Mouse (Mus musculus) gastrocnemius, adult 18-20 months (tissue): ENCODE measurements around the gene Cnot4. TPM values are rescaled to one million over a fixed set of nuclear protein-coding genes. Genes with fewer than 3 reads are reported as not detected.

Experiments used
- DNase-seq: peaks from one replicate; pipeline ENCODE4 v3.0.0; 2021; ENCODE audit warnings: low spot score
- total RNA-seq, 2 experiments: library from RNA; stranded (reverse); gene quantifications; 2 replicates each; pipeline ENCODE4 v1.2.3; 2021

Gene Cnot4
- total RNA-seq, 2 experiments from 2014 or later = 26.7 to 29.4 TPM

DNA sequence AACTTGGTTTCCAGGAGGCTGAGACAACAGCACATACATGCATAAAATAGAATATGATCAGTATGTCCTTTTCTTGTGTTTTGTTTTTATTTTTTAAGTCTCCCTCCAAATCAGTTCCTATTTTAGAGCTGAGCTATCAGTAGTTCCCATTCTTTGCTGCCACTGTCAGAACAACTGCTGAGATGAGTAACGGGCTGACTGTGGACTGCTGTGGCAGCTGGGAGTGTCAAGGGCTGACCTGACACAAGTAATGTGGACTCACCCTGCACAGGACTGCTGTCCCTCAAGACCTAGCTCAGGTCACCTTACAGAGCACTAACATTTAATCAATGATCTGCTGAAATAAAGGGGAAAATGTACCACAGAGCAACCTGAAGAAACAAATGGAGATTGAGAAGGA lies 90.4 kb downstream of the Cnot4 start:
- no peak for DNase-seq

DNA sequence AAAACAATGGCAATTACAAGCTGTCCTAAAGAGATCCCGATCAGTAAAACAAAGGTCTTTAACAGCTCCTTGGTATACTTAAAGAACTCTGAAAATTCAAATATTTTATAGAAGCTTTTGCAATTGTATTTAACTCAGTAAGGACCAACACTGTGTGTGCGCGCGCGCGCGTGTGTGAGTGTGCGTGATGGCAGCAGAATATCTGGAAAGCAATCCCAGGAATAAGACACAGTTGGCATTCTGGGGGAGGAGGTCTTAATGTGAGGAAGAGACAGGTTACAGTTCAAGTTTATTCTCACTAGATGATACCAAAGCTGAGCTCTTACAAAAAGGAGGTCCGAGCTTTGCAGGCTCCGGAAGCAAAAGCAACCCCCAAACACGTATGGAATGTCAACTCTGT lies 100.2 kb downstream of the Cnot4 start:
- no peak for DNase-seq

DNA sequence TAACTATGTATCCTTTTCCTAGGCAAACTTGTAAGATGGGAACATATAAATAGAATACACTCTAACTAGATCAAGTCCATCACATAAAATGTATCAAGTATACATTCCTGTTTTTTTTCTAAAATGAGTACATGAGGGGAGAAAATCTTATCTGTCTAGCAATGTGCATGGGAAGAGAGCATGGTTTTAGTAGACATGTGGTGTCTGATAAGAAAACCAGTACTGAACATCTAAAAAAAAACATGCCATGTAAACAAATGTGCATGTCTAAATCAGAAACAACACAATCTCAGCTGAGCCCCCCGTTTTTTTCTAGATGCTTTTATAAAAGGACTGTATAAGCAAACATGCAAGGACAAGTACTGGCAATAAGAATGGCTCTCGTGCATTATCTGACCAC lies 100.8 kb downstream of the Cnot4 start:
- no peak for DNase-seq

DNA sequence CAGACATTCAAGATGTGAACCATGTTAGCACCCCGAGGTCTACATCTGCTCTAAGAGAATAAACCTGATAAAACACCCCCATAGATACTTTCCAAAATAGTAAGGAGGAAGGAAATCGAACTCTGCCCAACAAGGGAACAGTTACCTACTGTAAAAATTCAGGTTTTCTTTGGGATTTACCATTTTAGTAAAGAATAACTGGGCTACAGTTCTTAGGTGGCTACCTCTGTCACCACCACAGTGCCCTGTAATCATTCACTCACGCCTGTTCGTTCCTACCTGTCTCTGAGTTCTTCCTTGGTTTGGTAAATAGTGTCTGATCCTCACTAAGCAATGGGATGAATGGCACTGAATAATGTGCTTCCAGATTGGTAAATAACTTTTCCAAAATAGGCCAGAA lies 102.7 kb downstream of the Cnot4 start:
- no peak for DNase-seq

DNA sequence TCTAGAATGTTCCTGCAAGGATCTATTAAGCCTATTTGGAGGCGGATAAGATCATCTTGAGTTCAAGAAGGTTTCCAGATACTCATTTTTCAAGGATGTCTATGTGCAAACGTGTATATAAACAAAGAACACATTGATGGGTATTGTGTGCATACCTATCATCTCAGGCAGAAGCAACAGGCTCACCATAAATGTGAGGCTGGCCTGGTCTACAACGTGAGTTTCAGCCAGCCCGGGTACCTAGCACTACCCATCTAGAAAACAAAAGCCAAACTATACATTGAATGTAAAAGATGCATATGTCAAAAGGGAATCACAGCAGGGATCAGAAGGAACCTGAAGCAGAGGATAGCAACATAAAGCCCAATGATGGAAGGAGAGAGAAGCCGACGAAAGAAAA lies 103.3 kb downstream of the Cnot4 start:
- DNase-seq = no peak

DNA sequence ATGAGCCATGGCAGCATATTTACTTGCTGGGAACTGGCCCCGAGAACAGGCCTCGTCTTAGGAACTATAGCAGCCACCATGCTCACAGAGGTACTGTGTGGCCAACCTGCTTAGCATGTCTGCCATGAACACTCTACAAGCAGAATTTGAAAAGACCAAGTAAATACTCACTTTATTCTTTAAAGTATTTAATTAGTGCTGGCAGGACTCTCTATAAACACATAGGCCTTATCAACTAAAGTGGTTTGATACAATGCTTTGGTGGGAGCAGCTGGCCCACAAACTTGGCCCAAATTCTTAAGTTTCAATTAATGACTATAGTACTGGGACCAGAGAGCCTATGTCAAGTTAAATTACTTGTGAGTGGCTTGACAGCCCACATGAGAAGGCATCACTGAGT lies 105.5 kb downstream of the Cnot4 start:
- DNase-seq = no peak

DNA sequence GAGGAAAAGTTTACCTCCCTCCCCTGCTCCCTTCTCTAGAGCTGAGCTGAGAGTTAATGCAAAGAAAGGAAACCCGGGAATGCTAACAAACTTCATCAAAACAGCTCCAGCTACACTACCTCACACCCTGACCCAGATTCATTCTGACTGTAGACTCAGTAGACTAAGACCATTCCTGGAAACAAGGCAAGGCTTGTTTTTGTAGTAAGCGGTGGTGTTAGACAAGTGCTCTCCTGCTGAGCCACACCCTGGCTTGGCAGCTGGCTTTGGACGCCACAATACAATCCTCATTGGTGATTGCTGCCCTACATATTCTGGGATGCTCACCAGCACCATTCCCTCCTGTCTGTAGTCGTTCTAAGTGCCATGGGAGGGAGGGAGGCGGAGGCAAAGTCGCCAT lies 106.3 kb downstream of the Cnot4 start:
- DNase-seq = peak; percentile 3

DNA sequence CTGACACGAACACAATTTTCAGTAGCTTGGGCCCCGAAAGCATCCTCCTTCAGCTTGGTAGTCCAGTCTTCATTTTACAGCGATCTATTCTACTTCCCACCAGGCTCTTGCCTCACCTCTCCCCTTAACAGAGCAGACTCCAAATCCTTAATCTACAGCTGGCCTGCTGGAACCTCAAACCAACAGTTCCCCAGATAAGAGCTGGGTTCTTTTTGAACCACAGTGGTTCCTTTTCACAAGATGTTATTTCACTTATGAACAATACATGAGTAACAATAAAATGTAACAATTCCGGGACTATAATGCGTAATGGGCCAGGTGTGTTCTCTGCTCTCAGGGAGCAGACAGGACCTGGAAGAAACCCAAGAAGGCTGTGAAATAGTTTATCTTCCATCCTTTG lies 116.9 kb downstream of the Cnot4 start:
- no peak for DNase-seq

DNA sequence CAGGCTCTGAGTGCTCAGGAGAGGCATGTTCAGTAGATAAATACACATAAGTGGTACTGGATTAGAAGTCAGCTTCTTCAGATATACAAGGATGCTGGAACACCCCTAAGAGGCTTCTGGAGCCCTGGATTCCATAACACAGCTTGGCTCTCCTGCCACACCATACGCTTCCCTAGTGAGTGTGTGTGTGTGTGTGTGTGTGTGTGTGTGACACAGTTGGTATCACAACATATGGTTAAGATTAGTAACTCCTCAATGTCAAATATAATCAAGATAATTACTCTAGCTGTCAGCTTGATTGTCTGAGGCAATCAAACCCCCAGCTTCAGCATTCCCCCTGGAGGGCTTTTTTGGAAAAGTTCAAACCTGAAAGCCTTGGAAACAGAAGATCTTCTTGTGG lies 121.6 kb downstream of the Cnot4 start:
- no peak for DNase-seq

DNA sequence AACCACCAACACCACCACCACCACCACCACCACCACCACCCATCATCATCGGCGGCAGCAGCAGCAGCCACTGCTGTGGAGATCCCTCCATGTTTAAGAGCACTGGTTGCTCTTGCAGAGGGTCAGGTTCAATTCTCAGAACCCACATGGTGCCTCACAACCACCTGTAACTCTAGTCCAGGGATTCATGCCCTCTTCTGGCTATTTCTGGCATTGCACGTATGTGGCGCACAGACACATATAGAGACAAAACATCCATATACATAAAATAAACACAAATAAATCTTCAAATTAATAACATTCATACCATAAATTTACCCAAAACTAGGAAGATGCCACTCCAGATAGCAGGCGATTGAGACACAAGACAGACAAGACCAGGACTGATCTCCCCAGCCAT lies 122.8 kb downstream of the Cnot4 start:
- no peak for DNase-seq

DNA sequence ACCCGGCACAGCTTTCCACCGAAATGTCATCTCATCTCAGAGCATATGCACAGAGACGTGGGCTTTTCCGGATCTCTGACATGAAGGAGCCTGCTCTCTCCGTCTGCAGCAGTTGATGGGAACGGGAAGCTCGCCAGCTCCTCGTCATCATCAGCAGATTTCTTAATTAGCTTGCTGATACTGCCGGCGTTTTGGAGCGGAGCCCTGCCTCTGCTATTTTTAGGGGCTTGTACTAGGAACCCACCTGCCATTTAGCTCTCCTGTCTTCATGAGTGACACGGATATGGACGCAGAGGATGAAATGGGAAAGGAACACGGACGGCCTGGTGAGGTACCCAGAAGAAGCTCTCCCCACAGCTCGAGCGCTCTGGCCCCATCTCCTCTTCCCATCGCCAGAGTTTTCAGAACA lies 131.3 kb downstream of the Cnot4 start:
- DNase-seq = peak; percentile 17

DNA sequence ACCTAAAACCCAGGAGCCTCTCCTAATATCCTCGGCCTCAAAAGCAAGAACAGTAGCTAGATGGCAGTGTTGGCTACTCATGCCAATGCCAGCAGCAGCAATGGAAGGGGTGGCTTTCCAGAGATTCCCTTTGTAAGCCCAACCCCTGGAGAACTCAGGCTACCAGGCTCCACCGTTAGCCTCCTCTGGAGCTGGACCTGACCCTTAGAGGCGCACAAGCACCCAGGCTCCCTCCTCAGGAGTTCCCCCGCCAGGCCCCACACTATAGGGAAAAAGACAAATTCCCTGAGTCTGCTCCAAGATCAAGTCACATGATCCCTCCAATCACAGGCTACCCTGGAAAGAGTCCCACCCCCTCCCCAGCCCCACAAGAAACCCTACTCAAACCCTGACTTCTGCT lies 134.4 kb downstream of the Cnot4 start:
- DNase-seq = no peak

DNA sequence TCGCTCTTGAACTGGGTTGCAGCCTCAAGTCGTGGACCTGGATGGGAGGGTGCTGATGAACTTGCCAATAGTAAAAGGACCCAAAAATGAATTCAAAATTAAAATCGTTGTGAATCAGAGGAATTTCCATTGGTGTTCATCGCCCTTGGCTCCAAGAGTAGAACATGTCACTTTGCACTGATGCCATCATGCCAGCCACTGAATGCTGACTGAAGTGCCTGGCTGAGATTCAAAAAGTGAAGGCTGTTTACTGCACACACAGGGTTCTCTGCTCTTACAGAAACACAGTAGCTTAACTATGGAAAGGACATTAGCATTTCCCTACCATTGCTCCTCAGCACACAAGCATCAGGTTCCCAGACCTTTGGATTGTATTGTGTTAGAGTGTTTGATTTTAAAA lies 137.0 kb downstream of the Cnot4 start:
- DNase-seq = no peak

DNA sequence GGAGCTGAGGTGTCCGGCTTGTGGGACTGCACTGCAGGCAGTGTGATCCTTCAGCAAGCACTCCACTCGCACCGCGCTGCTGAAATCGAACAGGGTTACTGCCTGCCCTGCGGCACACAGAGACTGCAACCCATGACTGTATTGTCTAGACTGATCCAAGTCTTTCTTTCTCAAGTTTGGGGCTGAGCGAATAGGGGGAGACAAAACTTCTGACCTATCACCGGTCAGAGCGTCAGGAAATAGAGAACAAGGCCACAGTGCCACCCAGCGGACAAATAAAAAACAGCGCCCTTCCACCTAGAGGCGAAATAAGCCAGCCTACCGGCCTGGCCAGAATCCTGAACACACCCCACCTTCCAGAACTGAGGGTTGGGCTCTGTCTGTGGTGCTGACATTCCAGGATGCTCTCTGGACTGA lies 138.3 kb downstream of the Cnot4 start:
- DNase-seq = peak; percentile 81

DNA sequence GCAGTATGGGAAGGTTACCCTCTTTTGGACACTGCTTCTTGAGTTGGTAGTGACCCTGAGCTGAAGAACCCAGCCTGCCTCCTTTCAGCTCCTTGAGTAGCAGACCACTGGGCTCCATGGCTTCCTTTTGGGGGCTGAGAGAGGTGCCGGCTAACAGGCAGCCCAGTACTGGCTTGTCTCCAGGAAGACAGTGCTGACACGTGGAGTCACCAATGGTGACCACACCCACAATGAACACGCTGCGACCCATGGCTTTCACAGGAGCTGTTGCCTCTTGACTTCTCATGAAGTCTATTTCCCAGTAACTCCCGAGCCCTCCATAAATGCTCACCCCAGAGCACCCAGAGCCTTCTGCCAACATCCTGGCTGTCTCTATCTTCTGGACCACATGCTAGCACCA lies 138.8 kb downstream of the Cnot4 start:
- peak; percentile 7 for DNase-seq

DNA sequence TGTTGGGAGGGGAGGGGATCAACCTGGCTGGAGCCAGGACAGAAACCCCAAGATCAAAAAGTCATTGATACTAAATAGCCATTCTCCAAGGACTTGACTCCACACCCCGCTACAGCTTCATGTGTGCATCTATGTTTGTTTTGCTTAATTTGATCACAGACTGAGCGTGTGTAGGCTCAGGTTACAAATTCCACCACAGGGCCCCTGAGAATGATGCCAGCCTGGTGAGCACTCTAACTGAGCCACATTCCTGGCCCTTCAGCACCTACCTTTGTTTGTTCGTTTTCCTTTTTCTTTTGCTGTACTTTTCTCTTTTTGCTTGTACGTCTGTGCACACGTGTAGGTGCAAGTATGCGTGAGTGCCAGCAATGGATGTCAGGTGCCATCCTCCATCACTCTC lies 144.3 kb downstream of the Cnot4 start:
- no peak for DNase-seq

DNA sequence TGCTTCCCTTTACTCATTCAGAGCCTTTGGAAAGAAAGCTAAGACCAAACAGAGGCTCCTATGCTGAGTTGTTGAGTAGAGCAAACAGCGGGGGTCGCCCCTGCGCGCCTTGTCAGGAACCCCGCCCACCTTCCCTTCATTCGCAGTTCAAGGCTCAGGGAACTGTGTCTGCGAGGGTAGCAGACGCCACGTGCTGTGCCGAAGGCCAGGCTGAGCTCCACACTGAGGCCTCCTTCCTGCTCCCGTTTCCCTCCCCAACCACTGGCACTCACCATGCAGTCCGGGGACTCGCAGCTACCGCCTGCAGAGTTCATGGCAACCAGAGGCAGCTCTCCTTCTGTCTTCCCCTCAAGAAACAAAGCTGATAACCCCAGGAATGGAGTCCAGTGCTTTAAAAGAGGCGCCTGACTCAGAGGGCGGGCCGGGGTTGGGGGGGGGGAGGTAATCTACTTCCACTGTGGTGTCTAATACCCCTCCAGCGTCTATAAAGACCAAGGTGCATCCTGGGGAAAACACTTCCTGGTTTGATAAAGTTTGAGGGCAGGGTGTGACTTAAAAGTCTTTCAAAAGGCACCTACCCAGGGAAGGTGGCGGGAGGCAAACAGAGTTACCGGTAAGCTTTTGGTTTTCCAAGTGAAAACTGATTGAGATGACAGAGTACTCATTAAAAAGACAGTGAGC lies 145.3 kb downstream of the Cnot4 start, which contains the start of gene Slc23a4:
Gene Slc23a4, minus strand, starts transcription at position 324 of the 681 bp plus-strand sequence.
- DNase-seq = no peak

DNA sequence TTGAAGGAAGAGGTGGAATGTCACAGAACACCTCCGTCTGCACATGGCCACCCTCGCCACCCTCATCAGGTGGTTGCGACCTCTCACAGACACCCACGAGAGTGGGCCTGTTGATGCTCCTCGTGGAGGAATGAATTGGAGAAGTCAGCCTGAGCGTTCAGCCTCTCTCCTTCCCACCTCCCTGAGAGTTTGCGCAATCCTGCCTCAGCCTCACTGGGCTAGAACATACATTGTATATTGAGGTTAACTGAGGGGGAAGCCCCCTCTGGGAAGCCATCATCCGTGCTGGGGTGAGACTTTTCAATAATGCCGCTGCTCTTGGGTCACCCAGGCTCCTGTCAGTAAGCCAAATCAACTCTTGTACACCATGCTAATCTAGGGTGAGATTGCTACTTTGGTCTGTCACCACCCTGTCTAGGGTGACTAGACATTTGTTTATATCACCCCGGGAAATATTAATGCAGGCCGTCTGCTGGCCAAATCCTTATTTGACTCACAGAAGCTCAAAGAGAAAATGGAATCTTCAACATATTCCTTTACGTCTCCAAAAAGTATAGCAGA lies 146.4 kb downstream of the Cnot4 start:
- no peak for DNase-seq

DNA sequence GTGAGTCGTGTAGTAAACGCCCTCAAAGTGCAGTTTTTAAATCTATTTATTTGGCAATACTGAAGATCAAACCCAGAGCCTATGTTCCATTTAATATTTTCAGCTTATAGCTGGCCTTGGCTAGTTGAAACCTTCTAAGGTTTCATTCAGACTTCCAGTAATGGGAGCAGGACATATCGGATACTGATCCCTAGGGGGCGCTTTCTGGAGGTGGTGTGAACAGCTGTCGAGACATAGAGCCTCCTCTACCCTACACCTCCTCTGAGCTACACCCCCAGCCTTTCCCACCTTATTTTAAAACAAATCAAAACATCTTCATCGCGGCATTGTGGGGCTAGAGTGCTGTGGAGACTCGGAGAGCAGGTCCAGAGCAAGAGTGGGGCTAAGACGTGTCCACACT lies 152.9 kb downstream of the Cnot4 start:
- no peak for DNase-seq

DNA sequence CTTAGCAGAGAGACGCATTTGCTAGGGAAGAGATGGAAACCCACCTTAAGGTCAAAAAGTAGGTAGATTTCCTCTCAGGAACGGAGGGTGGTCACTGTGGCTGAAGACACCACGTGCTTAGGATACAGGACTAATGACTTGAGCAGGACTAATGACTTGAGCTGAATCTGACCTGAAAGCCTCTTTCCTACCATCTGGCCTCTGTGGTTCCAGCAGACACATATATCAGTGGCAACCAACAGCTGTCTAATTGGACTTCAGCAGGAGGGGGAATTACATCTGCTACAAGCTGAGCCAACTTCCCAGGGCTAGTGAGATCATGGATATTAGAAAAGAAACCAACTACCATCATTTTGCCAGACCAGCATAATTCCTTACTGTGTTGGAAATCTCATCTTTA lies 154.2 kb downstream of the Cnot4 start:
- DNase-seq = no peak
